Mouse (Mus musculus): Measurements from ENCODE around the gene Tom1. TPM values are rescaled to one million over a fixed set of nuclear protein-coding genes. Genes with fewer than 3 reads are reported as not detected.

Tom1 gene
- total and polyA plus RNA-seq, 2 experiments from 2014 or later: 56.1 to 75.8 TPM

- no peak overlapping the region for H3K9ac ChIP-seq (replicated peaks; ENCODE audit: low read depth, low read length)
- no peaks in the 10 kb centered on the region for H3K9me3 ChIP-seq (replicated peaks; ENCODE audit: control insufficient read depth, low read length)
- peaks cover 73% of the 10 kb centered on the region for H3K36me3 ChIP-seq (replicated peaks; ENCODE audit: control insufficient read depth, insufficient read depth, low read length)
- no peaks in the 10 kb centered on the region for H3K27me3 ChIP-seq (ENCODE audit: control insufficient read depth, insufficient read depth, low read length)
- DNase-seq (ENCODE audit: low spot score) (no peak), ATAC-seq (ENCODE audit: insufficient read depth, low read depth) (no peak)
- no peak overlapping the region for H3K27ac ChIP-seq (ENCODE audit: low read depth)
- no peak overlapping the region for H3K4me3 ChIP-seq (ENCODE audit: low read depth, low read length)
- peaks cover 23% of the 10 kb centered on the region for H3K4me1 ChIP-seq (ENCODE audit: control insufficient read depth, insufficient read depth)
- no peak overlapping the region for H3K4me2 ChIP-seq (ENCODE audit: low read depth, low read length)
- 50% methylated on average over 2 of the region's 2 CpGs for WGBS
- TF ChIP-seq CTCF (IDR thresholded peaks at IDR 0.05; ENCODE audit: low read depth) (no peak), EP300 (IDR thresholded peaks at IDR 0.05; ENCODE audit: low read depth) (no peak)
Measured at GRCm38 (mm10) chr8:75060815-75061214, 27.3 kb downstream of the Tom1 start.

- Histone ChIP-seq H3K27ac (ENCODE audit: low read depth) (no peak overlapping the region), H3K4me2 (ENCODE audit: low read depth, low read length) (no peak overlapping the region), H3K4me1 (ENCODE audit: control insufficient read depth, insufficient read depth) (peaks cover 23% of the 10 kb centered on the region), H3K9ac (replicated peaks; ENCODE audit: low read depth, low read length) (no peak overlapping the region), H3K4me3 (ENCODE audit: low read depth, low read length) (no peak overlapping the region), H3K36me3 (replicated peaks; ENCODE audit: control insufficient read depth, insufficient read depth, low read length) (peaks cover 70% of the 10 kb centered on the region), H3K9me3 (replicated peaks; ENCODE audit: control insufficient read depth, low read length) (no peaks in the 10 kb centered on the region), H3K27me3 (ENCODE audit: control insufficient read depth, insufficient read depth, low read length) (no peaks in the 10 kb centered on the region)
- ATAC-seq (ENCODE audit: insufficient read depth, low read depth): peak; percentile 25
- DNase-seq (ENCODE audit: low spot score): no peak
- WGBS: 48% methylated on average over 3 of the region's 3 CpGs
- TF ChIP-seq EP300 (IDR thresholded peaks at IDR 0.05; ENCODE audit: low read depth) (no peak), CTCF (IDR thresholded peaks at IDR 0.05; ENCODE audit: low read depth) (no peak)
Measured at GRCm38 (mm10) chr8:75063290-75063689, 29.8 kb downstream of the Tom1 start.

DNA sequence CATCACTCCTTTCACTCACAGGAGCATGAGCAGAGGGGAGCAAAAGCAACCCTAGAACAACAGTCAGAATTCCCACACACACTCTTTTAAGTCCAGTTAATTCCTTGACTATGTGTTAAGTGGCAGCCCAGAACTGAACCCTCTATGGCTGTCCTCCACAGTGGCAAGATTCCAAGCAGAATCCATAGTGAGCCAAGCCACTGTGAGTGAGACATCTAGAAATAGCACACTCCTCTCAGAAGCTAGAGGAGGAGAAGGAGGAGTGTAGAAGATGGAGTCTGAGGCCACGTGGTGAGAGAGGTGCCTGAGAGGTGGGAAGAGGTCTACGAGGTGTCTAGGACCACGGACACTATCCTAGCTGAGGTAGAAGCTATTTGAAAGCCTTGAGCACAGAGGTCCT lies 31.3 kb downstream of the Tom1 start:
- TF ChIP-seq CTCF (IDR thresholded peaks at IDR 0.05; ENCODE audit: low read depth) (no peak), EP300 (IDR thresholded peaks at IDR 0.05; ENCODE audit: low read depth) (no peak)
- no peaks in the 10 kb centered on the region for H3K27me3 ChIP-seq (ENCODE audit: control insufficient read depth, insufficient read depth, low read length)
- peaks cover 23% of the 10 kb centered on the region for H3K4me1 ChIP-seq (ENCODE audit: control insufficient read depth, insufficient read depth)
- H3K36me3 ChIP-seq (replicated peaks; ENCODE audit: control insufficient read depth, insufficient read depth, low read length): peaks cover 56% of the 10 kb centered on the region
- peak overlapping the region; percentile 36 for H3K27ac ChIP-seq (ENCODE audit: low read depth)
- DNase-seq (ENCODE audit: low spot score): no peak
- H3K4me3 ChIP-seq (ENCODE audit: low read depth, low read length): no peak overlapping the region
- 50% methylated on average over 3 of the region's 3 CpGs for WGBS
- no peak overlapping the region for H3K4me2 ChIP-seq (ENCODE audit: low read depth, low read length)
- ATAC-seq (ENCODE audit: insufficient read depth, low read depth): peak; percentile 67
- H3K9ac ChIP-seq (replicated peaks; ENCODE audit: low read depth, low read length): no peak overlapping the region
- H3K9me3 ChIP-seq (replicated peaks; ENCODE audit: control insufficient read depth, low read length): no peaks in the 10 kb centered on the region

DNA sequence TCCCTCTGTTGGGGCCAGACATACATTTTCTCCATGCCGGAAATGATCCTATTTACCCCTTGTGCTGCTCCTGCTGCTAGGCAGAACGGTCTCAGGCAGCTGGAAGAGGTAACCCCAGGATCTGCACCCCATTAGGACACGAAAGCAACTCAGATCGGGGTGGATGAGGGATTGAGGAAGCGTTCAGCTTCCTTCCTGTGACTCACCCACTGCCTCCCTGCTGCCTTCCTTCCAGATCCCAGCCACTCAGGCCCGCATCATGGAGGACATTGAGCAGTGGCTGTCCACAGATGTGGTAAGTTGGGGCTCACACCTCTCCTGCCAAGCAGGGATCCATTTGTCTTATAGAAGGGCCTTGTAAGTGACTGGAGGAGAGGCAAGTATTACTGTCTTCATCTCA lies 33.8 kb downstream of the Tom1 start:
- 64% methylated on average over 6 of the region's 6 CpGs for WGBS
- no peak for ATAC-seq (ENCODE audit: insufficient read depth, low read depth)

GRCm38 (mm10) chr8:75070297-75070696 lies 36.8 kb downstream of the Tom1 start:
- no peaks in the 10 kb centered on the region for H3K9me3 ChIP-seq (replicated peaks; ENCODE audit: control insufficient read depth, low read length)
- no peaks in the 10 kb centered on the region for H3K27me3 ChIP-seq (ENCODE audit: control insufficient read depth, insufficient read depth, low read length)
- 0 out of 2 replicates have a peak, but pooled peaks cover 1% of the 10 kb centered on the region for H3K4me1 ChIP-seq (ENCODE audit: control insufficient read depth, insufficient read depth)
- ATAC-seq (ENCODE audit: insufficient read depth, low read depth) (0 out of 2 replicates have a peak, but pooled peaks have one; percentile 28), DNase-seq (ENCODE audit: low spot score) (no peak)
- no peak overlapping the region for H3K4me2 ChIP-seq (ENCODE audit: low read depth, low read length)
- H3K27ac ChIP-seq (ENCODE audit: low read depth): no peak overlapping the region
- TF ChIP-seq EP300 (IDR thresholded peaks at IDR 0.05; ENCODE audit: low read depth) (no peak), CTCF (IDR thresholded peaks at IDR 0.05; ENCODE audit: low read depth) (no peak)
- no peak overlapping the region for H3K4me3 ChIP-seq (ENCODE audit: low read depth, low read length)
- H3K36me3 ChIP-seq (replicated peaks; ENCODE audit: control insufficient read depth, insufficient read depth, low read length): peaks cover 22% of the 10 kb centered on the region
- H3K9ac ChIP-seq (replicated peaks; ENCODE audit: low read depth, low read length): no peak overlapping the region
- WGBS: 87% methylated on average over 1 of the region's 1 CpGs

More for the DNA sequence above, 33.8 kb downstream of the Tom1 start:
- Histone ChIP-seq H3K27me3 (ENCODE audit: control insufficient read depth, insufficient read depth, low read length) (no peaks in the 10 kb centered on the region), H3K4me1 (ENCODE audit: control insufficient read depth, insufficient read depth) (peaks cover 23% of the 10 kb centered on the region), H3K9ac (replicated peaks; ENCODE audit: low read depth, low read length) (no peak overlapping the region), H3K36me3 (replicated peaks; ENCODE audit: control insufficient read depth, insufficient read depth, low read length) (peaks cover 34% of the 10 kb centered on the region), H3K4me3 (ENCODE audit: low read depth, low read length) (no peak overlapping the region), H3K9me3 (replicated peaks; ENCODE audit: control insufficient read depth, low read length) (no peaks in the 10 kb centered on the region), H3K4me2 (ENCODE audit: low read depth, low read length) (no peak overlapping the region), H3K27ac (ENCODE audit: low read depth) (no peak overlapping the region)
- no peak for DNase-seq (ENCODE audit: low spot score)
- TF ChIP-seq CTCF (IDR thresholded peaks at IDR 0.05; ENCODE audit: low read depth): no peak
- TF ChIP-seq EP300 (IDR thresholded peaks at IDR 0.05; ENCODE audit: low read depth): no peak
